Mouse (Mus musculus): ENCODE measurements at regions not wholly inside any gene's neighbourhood (a gene's known extent, or its start where the extent isn't known, plus 50 kb on each side); places are given as distances from the start of the nearest gene placed in this dataset.
A peak's percentile ranks its signal among the peaks of the same experiment; 100 is the strongest.
"Not testable (repeated sequence)": the region's sequence is repeated elsewhere in the genome, so short reads cannot be mapped to it uniquely, and the experiment has no call there.

DNA sequence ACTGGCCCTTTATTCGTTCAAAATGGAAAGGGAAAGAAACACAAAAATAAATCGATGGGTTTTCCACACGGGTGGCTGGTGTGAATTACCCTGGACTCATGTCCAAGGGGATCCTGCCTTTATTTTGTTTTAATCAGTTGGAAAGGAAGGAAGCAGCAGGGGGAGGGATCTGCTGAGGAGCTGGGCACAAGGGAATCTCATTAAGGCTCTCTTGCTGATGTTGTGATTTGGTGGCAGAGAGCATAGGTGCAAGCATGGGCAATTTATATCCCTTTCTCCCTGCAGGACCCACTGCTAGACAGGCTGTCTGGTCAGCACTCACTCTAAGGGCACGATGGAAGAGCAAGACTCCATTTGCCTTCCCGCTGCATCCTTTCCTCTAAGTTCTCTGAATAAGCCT, 469.2 kb downstream of the Epha7 start:
- DNase-seq (ENCODE audit: low spot score) = no peak

DNA sequence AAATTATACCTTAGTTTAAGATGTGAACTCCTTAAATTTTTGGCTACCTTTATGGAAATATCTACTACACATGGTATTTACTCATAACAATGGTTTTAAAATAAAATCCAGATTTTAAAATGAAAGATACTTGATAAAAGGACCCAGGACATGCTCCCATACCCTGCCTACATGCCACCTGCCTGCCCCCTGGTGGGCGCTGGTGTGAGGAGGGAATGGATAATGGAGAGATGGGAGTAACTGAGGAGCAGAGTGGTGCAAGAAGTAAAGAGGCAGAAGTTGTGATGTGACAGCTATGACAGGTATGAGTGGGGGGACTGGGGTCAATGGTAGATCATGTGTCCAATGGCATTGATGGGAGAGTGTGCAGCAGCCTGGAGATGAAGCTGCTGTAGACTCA, 488.4 kb downstream of the Epha7 start:
- peak; percentile 44 for DNase-seq (ENCODE audit: low spot score)

DNA sequence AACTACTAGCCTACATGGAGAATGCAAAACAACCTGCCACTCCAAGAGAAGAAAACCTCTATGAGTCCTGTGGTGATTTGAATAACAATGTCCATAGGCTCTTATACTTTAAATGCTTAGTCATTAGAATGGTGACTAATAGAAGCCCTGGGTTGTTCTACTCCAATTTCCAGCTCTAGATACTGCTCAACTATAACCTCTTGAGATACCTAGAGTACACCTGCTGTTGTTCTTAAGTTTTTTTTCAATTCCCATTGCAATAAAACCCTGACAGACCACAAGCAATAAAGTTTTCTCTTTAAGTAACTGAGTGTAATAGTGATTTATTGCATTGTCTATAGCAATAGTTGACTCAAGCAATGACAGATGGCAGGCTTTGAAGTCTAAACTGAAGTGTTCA, 491.0 kb downstream of the Epha7 start:
- no peak for DNase-seq (ENCODE audit: low spot score)

DNA sequence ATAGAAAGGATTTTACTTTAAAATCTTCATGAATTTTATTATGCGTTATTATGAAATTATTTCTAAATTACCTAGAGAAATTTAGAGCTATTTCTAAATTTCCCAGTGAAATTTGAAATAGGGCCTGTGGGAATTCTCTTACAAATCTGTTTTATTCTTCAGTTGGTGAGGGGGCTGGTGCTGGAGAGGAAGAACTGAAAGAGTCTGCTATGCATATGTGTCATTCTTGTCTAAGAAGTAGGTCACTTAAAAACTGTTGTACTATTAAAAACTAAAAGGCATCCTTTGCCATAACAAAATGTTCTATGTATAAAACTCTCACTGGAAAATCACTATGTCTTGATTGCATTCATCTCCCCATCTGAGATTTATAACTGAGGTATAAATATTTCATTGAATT, 494.3 kb downstream of the Epha7 start:
- DNase-seq (ENCODE audit: low spot score) = no peak

DNA sequence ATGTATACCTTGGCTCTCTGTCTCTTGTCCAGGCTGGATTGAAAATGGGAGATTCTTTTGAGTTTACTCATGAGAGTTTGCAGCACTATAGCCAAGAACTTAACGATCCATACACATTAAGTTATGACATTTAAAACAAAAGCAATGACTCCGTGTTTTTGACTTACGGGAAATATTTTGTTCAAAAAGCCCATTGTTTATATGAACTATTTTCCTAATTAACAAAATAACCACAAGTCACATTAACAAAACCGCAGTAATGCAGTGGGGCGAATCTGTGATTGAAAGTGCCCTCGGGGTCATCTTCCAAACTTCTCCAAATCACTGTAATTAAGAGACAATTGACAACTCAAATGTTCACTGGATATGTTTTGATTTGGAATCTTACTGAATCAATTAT, 511.0 kb downstream of the Epha7 start:
- DNase-seq (ENCODE audit: low spot score) = no peak

DNA sequence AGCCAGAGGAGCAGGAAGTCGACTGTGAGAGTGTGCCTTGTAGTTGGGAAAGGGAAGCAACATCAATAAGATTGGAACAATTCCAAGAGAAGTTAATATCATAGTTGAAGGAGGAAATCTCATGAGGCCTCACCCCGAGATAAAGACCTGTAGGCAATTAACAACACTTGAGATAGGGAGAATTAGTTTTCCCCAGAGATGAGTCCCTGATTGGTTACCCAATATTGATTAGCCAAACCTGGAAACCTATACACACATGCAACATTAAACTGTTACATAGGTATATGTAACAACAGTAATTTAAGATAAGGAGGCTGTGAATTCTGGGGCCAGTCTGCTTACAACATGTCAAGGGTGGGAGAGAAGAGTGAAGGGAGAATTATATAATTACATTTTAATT, 516.2 kb downstream of the Epha7 start:
- no peak for DNase-seq (ENCODE audit: low spot score)

DNA sequence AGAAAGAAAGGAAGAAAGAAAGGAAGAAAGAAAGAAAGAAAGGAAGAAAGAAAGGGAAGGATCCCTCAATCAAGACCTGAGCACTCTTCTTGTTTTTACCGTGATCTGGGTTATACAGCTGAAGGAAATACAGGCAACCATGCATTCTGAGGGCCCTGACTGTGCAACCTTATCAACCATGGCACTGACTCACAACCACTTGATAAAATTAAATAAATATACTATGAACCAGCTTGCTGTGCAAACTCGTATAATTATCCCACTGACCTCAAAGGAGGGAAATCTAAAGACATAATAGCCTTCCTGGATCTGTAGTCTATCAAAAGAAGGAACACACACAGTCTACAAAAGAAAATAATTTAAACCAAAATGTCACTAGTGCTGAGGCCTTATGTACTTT, 518.8 kb downstream of the Epha7 start:
- no peak for DNase-seq (ENCODE audit: low spot score)

DNA sequence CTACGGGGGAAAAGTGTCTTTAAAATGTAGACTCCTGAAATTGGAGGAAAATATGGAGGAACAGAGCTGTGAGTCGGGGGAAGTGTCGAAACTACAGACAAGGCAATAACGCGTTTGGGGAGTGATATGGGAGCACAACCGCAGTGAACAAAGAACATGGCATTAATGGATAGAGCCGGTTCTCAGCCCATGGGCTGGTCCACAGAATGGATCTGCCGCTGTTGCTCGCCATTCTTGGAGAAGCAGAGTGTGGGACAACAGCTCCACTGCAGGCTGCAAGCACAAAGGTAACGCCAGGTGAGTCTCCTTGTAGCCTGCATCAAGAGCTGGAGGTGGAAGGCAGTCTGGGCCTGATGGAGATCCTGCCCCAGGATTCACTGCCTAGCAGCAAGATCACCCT, 524.3 kb downstream of the Epha7 start:
- no peak for DNase-seq (ENCODE audit: low spot score)

DNA sequence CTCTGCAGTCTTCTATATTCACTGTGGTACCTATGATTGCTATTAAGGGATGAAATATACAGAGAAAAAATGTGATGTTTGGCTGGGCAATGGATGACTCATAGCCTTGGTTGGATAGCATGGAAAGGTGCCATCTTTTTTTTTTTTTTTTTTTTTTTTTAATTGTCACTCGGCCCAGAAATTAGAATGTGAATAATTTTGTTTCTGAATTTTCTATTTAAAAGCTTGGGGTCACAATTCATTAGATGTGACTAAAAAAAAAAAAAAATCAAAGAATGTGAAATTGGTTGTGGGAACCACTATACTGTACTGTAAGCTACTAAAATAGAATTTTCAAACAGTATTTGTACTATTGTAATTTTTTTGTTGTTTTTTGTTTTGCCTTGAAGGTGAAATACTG, 549.3 kb downstream of the Epha7 start:
- DNase-seq (ENCODE audit: low spot score) = no peak

DNA sequence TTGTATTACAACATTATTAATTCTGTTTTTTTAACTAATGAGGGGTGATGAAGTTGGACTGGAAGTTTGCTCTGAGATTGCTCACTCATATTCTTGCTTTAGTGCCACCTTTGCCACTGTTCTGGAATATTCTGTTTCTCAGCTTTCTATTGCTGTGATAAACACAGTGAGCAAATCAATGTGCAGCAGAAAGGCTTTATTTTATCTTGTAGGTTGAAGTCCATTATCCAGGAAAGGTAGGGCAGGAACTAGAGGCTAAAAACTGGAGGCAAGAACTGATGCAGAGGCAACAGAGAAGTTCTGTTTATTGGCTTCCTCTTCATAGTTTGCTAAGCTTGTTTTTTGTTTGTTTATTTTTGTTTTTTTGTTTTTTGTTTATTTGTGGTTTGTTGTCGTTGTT, 576.4 kb downstream of the Epha7 start:
- DNase-seq (ENCODE audit: low spot score) = no peak

DNA sequence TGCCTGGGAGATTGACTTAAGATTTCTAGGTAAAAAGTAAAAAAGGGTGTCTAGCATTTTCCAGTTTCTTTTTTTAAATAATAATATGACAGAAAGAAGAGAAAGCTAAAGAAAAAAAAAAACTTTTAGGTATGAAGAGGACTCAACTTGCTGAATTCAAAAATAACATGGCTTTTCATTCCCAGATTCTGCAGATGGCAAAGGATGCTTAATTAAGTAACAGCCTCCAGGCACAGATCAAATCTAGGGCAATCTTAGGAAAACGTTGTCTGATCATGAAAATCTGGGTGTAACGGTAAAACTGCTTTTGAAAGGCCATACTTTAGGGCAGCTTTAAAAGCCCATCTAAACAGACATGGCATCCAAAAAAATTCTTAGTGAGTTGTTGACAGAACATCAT, 577.4 kb downstream of the Epha7 start:
- DNase-seq (ENCODE audit: low spot score) = no peak

DNA sequence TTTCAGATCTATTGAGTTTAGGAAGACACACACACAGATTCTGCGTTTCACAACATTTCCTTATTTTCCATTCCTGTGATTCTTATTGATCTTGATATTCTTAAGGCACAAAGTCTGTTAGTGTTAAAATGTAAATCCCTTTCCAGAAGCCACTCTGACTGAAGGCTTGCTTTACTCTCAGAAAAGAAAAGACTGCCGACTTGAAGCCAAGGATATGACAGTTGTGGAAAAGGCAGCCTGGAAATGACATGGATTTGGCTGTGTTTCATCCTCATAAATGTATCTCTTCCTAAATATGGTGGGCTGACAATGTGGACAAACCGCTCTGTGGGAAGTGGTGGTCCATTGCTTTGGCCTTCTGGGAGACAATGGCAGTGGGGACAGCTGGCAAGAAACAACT, 589.2 kb downstream of the Epha7 start:
- DNase-seq (ENCODE audit: low spot score) = no peak

DNA sequence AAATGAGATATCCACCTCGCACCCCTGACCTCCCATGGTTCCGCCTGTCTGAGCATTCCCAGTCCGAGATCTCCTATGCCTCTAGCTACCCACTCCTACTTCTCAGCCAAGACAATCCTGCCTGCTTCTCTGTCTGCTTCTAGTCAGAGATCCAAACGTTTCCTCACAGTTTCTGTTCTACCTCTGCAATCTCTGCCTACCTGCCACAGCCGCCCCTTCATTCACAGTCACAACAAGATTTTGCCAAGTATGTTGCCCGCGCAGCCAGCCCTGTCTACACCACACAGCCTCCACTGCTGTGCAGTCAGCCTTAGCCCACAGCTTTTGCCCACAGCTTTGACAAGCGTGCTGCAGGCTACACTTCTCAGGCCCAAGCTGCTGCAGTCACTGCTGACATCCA, 601.7 kb downstream of the Epha7 start:
- no peak for DNase-seq (ENCODE audit: low spot score)

DNA sequence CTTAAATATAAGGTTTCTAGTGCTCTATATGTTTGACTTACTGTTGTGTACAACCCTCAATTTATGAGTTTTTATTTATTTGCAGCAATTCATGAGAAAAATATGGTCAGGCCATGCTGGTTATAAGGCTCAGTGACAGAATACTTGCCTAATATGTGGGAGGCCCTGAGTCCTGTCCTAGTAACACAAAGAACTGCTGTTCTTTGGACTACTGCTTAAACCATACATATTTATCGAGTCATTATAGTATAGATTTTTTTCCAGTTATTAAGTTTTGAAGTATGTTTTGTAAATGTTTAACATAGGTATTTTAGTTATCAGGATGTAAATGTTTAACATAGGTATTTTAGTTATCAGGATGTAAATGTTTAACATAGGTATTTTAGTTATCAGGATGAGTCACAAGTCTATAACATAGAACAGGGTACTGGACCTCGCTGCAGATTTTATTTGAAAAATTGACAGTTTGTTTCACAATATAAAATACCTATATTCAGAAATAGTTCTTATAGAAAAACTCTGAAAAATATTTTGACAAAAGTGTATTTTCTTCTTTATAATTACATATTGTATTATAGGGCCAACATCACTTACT, 607.4 kb downstream of the Epha7 start:
- DNase-seq (ENCODE audit: low spot score) = no peak

DNA sequence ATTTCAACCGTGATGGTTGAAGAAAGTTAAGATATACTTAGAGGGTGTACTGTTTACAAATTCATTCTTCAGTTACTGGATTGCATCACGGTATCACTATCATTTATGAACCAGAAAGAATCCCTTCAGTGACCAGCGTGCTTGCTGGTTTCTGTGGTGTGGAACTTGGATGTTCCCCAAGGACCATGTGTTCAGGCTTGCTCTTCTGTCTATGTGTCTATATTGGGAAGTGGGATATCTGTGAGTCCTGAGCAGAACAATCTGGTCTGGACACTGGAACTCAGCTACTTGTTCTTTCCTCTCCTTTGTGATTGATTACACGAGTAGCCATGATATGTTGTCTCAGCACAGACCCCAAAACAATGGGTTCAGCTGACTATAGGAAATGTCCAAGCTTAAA, 618.6 kb downstream of the Epha7 start:
- DNase-seq (ENCODE audit: low spot score) = not testable (repeated sequence)

DNA sequence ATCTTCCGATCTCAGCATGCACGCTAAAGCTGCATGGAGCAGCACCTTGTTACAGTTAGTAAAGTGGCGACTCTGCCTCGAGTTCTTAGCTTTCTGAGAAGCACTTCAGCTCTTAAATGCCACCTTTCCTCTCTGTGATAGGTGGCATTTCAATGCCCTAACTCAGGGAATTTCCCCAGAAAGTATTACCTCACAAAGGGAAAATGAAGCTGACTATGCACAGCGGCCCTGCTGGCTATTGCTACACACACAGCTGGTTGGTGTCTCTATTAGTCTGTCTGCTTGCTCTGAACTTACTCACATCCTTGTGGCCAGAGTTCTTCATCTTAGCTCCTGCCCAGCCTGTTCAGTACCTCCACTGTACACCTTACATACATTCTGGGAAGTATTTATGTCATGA, 650.4 kb downstream of the Epha7 start:
- no peak for DNase-seq (ENCODE audit: low spot score)

DNA sequence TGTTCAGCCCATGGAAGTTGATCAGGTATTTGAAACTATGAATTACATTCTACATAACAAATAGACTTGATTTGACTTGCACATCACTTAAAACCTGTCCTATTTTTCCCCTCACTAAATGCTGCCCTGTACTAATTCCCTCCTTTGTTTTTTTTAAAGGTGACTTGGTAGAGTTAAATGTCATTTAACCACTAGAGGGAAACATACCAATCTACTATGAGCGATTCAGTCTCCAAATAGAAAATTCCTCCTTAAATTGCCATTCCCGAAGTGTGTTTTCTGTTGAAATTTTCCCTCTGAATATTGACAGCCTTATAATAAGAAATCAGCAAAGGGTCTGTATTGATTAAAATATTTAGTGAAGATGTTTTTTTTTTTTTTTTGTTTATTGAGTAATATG, 653.4 kb downstream of the Epha7 start:
- DNase-seq (ENCODE audit: low spot score) = no peak

DNA sequence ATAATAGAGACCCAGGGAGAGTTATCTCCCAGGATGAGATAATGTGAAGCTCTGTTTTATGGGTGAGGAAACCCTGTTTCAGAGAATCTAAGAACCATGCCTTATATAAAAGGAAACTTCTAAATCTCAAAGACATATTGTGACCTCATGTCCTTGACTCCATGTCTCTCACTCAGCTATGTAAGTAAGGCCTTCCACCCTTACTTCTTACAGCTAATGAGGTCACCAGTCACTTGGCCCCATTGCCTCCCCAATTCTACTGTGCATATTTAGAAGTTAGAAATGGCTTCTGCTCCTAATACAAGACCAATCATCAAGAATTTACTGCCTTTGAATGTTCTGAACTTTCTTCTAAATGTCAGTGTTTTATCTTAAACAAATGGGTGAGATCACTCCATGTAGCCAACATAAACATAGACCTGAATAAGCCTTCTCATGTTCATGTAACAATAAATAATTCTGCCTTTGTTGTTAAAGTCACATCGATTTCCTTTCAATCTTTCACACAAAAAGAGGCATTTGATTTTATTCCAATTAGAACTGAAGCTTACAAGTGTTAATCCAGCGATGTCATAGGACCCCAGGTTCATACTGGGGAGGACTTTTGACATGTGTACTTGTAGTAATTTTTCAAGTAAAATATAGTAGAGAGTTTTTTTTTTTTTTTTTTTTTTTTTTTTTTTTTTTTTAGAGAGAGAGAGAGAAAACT, 667.6 kb downstream of the Epha7 start:
- DNase-seq (ENCODE audit: low spot score) = no peak

DNA sequence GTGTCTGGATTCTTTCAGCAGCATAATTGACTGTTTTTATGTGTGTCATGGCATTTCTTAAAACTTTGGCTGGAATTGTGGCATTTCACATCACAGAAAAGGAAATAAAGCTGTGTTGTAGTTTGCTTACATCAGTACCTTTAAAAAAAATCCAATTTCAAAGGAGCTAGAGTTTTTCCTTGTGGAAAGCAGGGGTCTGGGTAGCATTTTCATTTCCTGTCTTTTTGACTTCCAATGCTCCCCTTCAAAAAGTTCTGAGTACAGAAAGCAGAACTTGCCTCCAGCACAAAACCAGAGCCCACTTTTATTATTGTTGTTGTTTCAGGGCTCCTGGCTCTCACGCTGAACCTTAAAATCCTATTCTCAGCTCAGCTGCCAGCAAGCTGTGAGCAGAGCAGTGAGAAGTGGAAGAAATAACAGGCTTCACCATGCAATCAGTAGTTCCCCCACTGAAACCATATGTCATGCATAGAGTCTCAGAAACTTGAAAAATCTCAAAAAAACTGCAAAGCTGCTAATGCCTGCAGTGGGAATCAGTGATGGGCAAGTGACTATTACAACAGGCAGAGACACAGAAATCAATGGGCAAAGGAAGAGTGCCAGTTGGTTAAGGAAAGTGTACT, 668.3 kb downstream of the Epha7 start:
- DNase-seq (ENCODE audit: low spot score) = no peak

DNA sequence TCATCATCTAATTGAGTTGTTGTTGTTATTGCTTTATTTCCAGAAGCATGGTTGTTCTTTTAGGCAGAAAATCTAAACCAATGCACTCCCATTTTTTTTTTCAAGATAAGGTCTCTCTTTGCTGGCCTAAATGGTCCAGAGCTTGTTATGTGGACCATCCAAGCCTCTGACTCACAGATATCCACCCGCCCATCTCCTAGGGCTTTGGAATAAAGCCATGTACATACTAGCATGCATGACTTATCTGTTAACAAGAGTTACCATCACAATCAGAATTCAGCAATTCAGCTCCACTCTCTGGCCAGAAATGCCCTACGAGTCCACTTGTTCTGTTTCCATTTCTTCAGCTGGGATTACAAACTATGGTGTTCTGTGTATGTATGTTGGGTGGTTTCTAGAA, 669.5 kb downstream of the Epha7 start:
- no peak for DNase-seq (ENCODE audit: low spot score)

DNA sequence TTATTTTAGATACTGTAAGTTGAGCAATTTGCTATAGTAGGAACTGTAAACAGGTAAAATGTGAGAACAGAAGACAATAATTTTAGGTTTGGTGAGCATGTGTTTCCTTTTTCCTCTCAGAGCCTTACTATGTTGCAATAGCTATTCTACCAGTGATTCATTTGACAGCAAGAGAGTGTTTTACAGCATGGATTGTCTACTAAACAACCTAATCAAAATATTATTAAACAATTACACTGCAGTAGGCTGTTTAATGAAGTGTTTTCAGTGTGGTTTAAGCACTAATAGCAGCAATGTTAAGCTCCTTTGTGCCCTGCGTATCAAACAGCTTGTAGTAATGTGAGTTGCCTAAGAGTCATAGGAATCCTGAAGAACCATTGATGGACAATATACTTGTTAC, 687.9 kb downstream of the Epha7 start:
- DNase-seq (ENCODE audit: low spot score) = no peak

DNA sequence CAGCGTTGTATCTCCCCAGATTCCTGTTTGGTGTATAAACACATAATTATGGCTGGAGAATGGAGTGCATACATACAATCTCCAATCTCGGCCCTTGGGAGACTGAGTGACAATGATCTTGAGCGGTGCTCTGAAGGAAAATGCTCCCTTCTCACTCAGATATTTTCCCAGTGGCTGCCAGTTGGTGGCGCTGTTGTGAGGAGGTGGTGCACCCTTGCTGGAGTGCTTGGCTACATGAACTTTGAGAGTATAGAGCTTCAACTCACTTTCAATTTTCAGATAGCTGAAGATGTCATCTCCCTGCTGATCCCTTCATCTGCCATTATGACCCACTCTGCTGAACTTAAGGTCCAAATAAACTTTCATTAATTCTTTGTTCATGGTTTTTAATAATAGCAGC, 712.1 kb downstream of the Epha7 start:
- no peak for DNase-seq (ENCODE audit: low spot score)

DNA sequence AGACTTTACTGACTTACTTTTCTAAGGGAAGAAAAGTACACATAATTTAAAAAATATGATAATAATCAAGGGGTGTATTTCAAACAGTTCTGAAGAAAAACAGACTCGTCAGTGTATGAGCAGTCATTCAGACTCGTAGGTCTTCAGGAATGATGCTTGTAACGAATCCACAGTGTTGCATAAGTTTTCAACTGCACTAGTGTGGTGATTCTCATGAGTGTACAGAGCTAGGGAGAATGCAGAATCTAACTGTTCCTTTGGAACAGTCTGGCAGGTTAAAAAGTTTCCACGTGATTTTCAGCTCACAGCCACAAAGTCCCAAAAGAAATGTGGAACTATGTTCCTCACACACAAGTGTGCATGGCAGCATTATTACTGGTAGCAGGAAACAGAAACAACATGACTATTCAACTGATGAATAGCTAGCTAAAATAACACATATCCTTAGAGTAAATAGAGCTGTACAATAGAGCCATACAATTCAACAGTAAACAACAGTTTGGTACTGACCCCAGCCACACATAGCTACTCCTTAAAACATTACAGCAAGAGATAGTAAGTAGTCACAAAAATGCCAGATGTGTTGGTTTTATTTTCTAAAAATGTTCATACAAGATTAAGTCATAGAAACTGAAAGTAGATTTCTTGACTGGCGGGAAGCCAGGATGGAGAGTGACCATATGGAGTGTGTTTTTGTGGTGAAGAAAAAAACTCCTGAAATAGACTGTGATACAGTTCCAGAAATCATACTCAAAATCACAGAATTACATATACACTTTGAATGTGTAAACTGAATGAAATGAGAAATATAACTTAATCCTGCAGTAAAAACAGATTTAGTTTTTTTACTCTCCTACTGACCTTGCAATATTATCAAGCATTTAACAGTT, 713.1 kb downstream of the Epha7 start:
- no peak for DNase-seq (ENCODE audit: low spot score)
